Mouse (Mus musculus) layer of hippocampus, adult 8-10 months (tissue): ENCODE measurements around the gene Dync2h1. TPM values are rescaled to one million over a fixed set of nuclear protein-coding genes. Genes with fewer than 3 reads are reported as not detected.
A peak's percentile ranks its signal among the peaks of the same experiment; 100 is the strongest.
"Not testable (repeated sequence)": the region's sequence is repeated elsewhere in the genome, so short reads cannot be mapped to it uniquely, and the experiment has no call there.

Source experiments
- DNase-seq, 2 experiments: peaks; one replicate each; pipeline ENCODE4 v3.0.0; 2022; ENCODE audit warnings: low spot score in 2 of 2
- total RNA-seq, 4 experiments: library from RNA; stranded (reverse); gene quantifications; 2 replicates each; pipeline ENCODE4 v1.2.4; 2022

Gene Dync2h1
- 10 to 100 TPM; 25.1 to 35.8 (median 30.7) TPM for total RNA-seq

DNA sequence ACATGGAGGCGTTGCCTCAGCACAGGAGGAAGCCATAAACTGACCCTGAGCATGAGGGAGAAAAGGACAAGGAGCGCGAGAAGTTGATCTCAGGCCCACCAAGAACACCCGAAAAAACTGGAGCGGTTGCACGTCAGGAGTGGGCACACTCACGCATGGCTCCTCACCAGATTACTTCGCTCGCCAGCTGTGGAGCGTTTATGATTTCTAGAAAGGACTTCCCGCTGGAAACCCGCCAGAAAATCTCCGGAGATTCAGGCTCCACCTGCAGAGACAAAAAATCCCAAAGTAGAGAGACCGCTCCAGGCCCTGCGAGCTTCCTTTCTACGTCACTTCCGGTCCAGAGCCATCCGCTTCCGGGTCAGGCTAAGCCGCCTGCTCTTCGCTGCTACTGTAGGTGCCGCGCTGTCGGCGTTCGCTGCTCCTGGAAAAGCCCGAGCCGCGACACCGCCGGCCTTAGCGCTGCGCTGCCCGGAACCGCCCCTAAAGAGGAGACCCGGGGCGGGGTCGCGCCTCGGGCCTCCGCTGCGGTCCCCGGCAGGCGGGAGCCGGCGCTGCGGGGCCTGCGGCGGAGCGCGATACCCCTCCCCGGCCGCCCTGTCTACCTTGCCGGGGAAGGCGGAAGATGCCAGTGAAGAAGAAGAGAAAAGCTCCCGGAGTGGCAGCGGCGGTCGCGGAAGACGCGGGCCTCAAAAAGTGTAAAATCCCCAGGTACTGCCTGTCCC lies at the start of gene Dync2h1, which contains the start of gene Dcun1d5:
Gene Dync2h1, minus strand, starts transcription at position 275 of the 725 bp plus-strand sequence.
Gene Dcun1d5, plus strand, starts transcription at position 349 of the 725 bp plus-strand sequence.
- peak; percentile 88 to 91 for DNase-seq

- no peak for DNase-seq
Measured at GRCm38 (mm10) chr9:7221460-7221859, 37.2 kb upstream of the Dync2h1 start.

GRCm38 (mm10) chr9:7221024-7221423 lies 36.8 kb upstream of the Dync2h1 start:
- no peak for DNase-seq

GRCm38 (mm10) chr9:7216240-7216639 lies 32.0 kb upstream of the Dync2h1 start:
- DNase-seq = no peak

- not testable (repeated sequence) for DNase-seq
Measured at GRCm38 (mm10) chr9:7190694-7191093, 6.4 kb upstream of the Dync2h1 start.

- peak; percentile 30 to 34 for DNase-seq
Measured at GRCm38 (mm10) chr9:7184897-7185291, 648 bp upstream of the Dync2h1 start.

- DNase-seq = peak; percentile 91 to 94
Measured at GRCm38 (mm10) chr9:7176618-7177610, 7.3 kb downstream of the Dync2h1 start.

GRCm38 (mm10) chr9:7173756-7174155 lies 10.5 kb downstream of the Dync2h1 start:
- no peak for DNase-seq

DNA sequence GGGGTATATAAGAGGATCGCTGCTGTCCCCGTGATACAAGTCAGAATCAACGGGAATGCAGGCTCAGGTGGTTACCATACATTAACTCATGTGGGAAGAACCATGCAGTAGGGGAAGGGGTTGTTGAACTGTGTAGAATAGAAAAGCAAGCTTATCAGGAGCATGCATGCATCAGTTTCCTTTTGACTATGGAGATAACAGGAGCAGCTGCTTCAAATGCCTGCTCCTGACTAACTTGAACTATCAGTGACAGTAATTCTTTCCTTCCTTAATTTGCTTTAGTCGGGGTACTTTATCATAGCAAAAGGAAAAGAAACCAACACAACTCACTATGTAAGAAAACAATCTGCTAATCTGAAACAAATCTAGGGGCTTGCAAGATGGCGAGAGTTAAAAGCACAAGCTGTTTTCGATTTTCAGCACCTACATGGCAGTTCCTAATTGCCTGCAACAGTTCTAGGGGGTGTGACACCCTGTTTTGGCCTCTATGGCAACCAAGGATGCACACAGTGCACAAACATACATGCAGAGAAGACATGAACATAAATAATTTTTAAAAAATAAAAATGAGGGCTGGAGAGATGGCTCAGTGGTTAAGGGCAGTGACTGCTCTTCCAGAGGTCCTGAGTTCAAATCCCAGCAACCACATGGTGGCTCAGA lies 16.8 kb downstream of the Dync2h1 start:
- DNase-seq = no peak

- no peak for DNase-seq
Measured at GRCm38 (mm10) chr9:7160688-7161087, 23.6 kb downstream of the Dync2h1 start.

- DNase-seq = no peak
Measured at GRCm38 (mm10) chr9:7159718-7160117, 24.5 kb downstream of the Dync2h1 start.

GRCm38 (mm10) chr9:7158605-7159004 lies 25.6 kb downstream of the Dync2h1 start:
- no peak for DNase-seq

DNA sequence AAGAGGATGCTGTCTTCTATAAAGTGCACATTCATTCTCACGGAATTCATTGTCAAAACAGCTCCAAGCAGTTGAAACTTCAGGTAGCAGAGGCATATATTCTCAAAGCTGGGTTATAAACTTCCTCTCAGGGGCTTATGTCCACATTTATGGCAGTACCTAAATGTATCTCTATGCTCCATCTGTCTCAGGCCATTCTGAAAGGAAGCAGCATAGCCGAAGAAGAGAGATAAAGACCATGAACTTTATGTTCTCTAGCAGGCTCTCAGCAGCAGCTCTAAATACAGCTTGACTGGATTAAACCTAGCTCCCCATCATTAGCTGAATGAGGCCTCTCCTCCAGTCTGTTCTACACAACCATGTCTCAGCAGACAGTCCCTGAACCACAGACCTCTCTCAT lies 29.9 kb downstream of the Dync2h1 start:
- DNase-seq = no peak

GRCm38 (mm10) chr9:7122863-7123262 lies 61.4 kb downstream of the Dync2h1 start:
- DNase-seq = no peak

DNA sequence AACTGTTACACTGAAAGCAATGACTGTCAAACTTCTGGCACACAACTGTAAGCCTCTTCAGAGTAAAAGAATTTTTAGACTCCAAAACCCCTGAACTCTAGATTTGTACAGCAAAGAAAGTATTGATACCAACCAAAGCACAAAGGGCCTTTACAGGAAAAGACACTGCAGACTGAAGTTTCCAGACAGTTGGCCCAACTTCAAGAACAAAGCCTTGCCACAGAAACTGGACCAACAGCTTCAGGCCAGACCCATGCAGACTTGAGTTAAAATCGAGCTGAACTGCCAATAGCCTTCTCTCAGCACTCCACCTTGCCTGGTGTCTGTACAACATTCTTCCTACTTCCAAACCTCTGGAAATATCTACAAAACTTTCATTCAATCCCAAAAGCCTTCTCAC lies 74.1 kb downstream of the Dync2h1 start:
- no peak for DNase-seq

DNA sequence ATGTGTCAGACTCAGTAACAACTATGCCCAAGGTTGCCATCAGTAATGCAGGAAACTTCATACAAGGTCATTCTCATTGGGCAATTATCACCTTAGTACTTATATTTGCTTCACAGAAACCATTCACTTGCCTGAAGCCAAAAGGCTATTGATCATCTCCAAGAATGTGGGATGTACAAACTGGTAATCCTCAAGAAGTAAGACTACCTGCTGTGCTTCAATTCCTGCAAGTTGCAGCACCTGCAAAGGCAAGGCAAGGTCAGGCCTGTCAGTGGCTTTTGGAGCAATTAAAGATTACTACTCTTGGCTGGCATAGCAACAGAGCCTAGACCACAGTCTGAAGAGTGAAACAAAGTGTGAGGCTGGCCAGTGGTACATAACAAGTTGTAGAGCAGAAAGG lies 82.9 kb downstream of the Dync2h1 start:
- no peak for DNase-seq

DNA sequence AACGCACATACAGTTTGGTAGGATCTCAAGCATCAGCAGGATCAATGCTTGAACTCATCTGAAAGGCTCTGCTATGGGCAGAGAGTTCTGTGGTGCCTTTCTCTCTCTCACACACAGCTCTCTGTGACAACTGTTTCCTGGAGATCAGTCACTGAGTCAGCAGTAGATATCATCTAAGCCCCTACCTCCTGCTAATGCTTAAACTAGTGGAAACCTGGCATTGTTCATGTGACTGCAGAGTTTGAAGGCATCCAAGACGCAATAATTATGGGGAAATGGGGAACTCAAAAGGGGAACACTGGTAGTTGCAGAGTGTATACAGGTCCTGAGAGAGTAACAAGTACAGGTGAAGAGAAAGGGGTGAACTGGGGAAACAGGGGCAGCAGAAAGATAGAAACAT lies 109.6 kb downstream of the Dync2h1 start:
- DNase-seq = no peak

DNA sequence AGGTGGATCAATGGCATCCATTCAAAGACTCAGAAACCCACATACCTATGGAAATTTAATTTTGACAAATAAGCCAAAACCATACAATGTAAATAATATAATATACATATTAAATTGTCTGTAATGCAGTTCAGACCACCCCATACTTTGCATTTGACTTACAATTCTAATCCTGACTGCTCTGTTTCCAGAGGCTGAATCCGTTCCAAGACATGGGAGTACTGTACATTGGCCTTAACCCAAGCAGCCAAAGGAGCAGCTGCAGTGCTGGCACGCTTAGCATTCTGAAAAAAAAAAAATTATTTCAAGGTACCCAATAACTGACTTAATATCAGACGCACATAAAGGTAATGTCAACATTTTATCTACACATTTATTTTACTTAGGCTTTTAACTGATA lies 113.4 kb downstream of the Dync2h1 start:
- no peak for DNase-seq

DNA sequence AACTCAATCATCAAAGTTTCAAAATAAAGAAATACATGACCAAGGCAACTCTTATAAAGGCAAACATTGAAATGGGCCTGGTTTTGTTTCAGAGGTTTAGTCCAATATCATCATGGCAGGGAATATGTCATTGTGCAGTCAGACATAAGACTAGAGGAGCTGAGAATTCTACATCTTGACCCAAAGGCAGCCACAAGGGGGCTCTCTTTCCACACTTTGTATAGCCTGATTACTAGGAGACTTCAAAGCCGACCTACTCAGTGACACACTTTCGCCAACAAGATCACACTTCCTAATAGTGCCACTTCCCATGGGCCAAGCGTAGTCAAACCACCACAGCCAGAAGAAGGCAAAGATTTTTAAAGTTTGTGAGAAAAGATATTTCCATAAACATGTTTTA lies 133.7 kb downstream of the Dync2h1 start:
- DNase-seq = peak in 1 of 2 experiments; percentile 20

GRCm38 (mm10) chr9:7042635-7043273 lies 141.5 kb downstream of the Dync2h1 start:
- no peak for DNase-seq

GRCm38 (mm10) chr9:7041231-7041630 lies 143.0 kb downstream of the Dync2h1 start:
- DNase-seq = no peak
